Mouse (Mus musculus): ENCODE results near the gene Tulp2. TPM values are rescaled to one million over a fixed set of nuclear protein-coding genes. Genes with fewer than 3 reads are reported as not detected.

The Tulp2 gene
- polyA plus RNA-seq, 1 experiment from 2014 or later: 0.87 TPM

DNA sequence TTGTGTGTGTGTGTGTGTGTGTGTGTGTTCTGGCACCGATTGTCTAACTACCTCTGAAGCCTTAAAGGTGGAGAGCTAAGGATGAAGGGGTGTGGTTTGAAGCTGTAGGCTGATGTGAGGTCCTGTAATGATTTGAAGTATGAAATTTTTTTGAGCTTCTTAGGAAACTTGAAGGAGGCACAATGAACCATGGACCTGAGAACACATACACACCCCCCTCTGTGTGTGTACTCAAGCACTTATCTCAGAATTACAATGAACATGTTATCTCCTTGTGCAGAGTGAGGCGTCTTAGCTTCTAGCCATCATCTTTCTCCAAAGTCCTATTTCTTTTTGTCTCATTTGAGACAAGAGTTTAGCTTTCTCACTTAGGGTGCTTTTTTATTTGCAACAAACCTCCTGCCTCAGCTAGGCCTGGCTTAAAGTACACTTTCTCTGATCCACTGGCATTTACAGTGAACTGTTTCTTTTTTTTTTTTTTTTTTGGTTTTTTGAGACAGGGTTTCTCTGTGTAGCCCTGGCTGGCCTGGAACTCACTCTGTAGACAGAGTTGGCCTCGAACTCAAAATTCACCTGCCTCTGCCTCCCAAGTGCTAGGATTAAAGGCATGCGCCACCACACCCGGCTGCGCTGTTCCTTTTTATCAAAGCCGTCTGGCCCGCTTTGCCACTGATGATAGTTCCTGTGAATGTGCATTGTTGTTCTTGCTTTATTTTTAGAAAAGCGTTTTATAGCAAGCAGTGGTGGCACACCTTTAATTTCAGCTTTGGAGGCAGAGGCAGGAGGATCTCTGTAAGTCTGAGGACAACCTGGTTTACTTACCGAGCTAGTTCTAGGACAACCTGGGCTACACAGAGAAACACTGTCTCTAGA is 87.2 kb downstream of the Tulp2 start:
- peak overlapping the region; percentile 82 for H3K27ac ChIP-seq (ENCODE audit: poor library complexity, severe bottlenecking)
- ATAC-seq (ENCODE audit: insufficient number of reproducible peaks, low FRiP score): 0 out of 2 replicates have a peak, but pooled peaks have one; percentile 1
- 66% methylated on average over 10 of the region's 10 CpGs for WGBS
- peaks cover 34% of the 10 kb centered on the region for H3K4me1 ChIP-seq (replicated peaks)
- H3K4me3 ChIP-seq: peak overlapping the region; percentile 56
- no peaks in the 10 kb centered on the region for H3K36me3 ChIP-seq
- H3K27me3 ChIP-seq (replicated peaks): no peaks in the 10 kb centered on the region
- peak overlapping the region; percentile 50; the same call in 1 of the 2 replicates for H3K9ac ChIP-seq
- H3K9me3 ChIP-seq (replicated peaks): no peaks in the 10 kb centered on the region
- peak overlapping the region; percentile 86 for H3K4me2 ChIP-seq

DNA sequence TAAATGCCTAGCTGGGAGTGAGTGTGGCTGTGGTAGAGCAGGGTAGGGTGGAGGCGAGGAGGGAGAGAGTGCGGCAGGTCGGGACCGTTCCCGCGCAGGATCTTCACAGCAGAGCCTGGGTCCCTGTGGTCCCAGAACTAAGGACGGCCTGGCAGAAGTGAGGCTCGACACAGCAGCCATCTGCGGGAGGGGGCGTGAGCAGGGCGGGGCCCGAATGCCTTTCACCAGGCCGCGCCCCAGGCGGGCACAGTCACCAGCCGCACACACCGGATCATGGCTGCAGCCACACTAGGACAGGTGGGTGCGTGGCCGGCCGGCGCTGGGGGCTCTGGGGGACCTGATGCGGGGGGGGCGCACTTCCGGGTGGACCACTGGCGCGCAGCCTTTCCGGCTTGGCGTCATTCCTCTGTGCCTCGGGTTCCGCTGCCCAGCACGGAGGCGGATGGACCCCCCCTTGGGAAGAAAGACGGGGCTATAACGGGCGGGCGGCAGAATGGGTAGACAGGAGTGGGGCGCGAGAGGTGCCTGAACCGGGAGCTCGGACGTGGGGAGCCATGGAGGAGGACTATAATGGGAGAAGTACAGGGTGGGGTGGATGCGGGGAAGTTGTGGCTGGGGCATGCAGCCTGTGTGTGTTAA is 88.5 kb downstream of the Tulp2 start, which contains the start of gene Bcat2:
Gene Bcat2 (plus strand): TSS at position 51 of the 639 bp plus-strand sequence.
- Histone ChIP-seq H3K9ac (peak within 1 kb of the TSS; percentile 81), H3K4me2 (peak within 1 kb of the TSS; percentile 79), H3K36me3 (no peaks in the 10 kb centered on the region), H3K4me3 (peak within 1 kb of the TSS; percentile 71), H3K4me1 (replicated peaks) (peaks cover 42% of the 10 kb centered on the region), H3K9me3 (replicated peaks) (no peaks in the 10 kb centered on the region), H3K27me3 (replicated peaks) (no peaks in the 10 kb centered on the region), H3K27ac (ENCODE audit: poor library complexity, severe bottlenecking) (peak within 1 kb of the TSS; percentile 81)
- WGBS: under 1% methylated on average over 42 of the region's 42 CpGs
- ATAC-seq (ENCODE audit: insufficient number of reproducible peaks, low FRiP score): peak; percentile 79

GRCm38 (mm10) chr7:45571966-45572365 is 90.3 kb downstream of the Tulp2 start:
- H3K9me3 ChIP-seq (replicated peaks): no peaks in the 10 kb centered on the region
- no peak overlapping the region for H3K4me3 ChIP-seq
- no peaks in the 10 kb centered on the region for H3K27me3 ChIP-seq (replicated peaks)
- no peak overlapping the region for H3K9ac ChIP-seq
- WGBS: 52% methylated on average over 1 of the region's 1 CpGs
- H3K4me2 ChIP-seq: peak overlapping the region; percentile 79
- peaks cover 42% of the 10 kb centered on the region for H3K4me1 ChIP-seq (replicated peaks)
- ATAC-seq (ENCODE audit: insufficient number of reproducible peaks, low FRiP score): no peak
- peaks cover 15% of the 10 kb centered on the region for H3K36me3 ChIP-seq
- H3K27ac ChIP-seq (ENCODE audit: poor library complexity, severe bottlenecking): no peak overlapping the region

Small RNA genes lying within 50 kb of the gene (microRNA-seq; reads per million reads assigned to microRNA genes)
- not detected for gene Gm22133

Other genes starting within 250 kb of the Tulp2 start
- 1.2 and 1.4 TPM in 2 replicates for gene Cd37, start 242.8 kb upstream of the Tulp2 start, polyA plus RNA-seq (2016; fragmentation: Nextera tagmentation; extraction: Ambion mirVana)
- gene Slc6a16, start 240.8 kb upstream of the Tulp2 start, polyA plus RNA-seq (2016; fragmentation: Nextera tagmentation; extraction: Ambion mirVana): 0.37 TPM in 2 replicates
- gene Slc6a21, start 204.4 kb upstream of the Tulp2 start, polyA plus RNA-seq (2016; fragmentation: Nextera tagmentation; extraction: Ambion mirVana): not detected in 2 replicates
- 15.2 and 15.4 TPM in 2 replicates for gene Trpm4, start 148.1 kb upstream of the Tulp2 start, polyA plus RNA-seq (2016; fragmentation: Nextera tagmentation; extraction: Ambion mirVana)
- 25.5 and 26.9 TPM in 2 replicates for gene Hrc, start 146.6 kb upstream of the Tulp2 start, polyA plus RNA-seq (2016; fragmentation: Nextera tagmentation; extraction: Ambion mirVana)
- gene Ppfia3, start 114.9 kb upstream of the Tulp2 start, polyA plus RNA-seq (2016; fragmentation: Nextera tagmentation; extraction: Ambion mirVana): 2.6 and 3.3 TPM in 2 replicates
- gene Lin7b, start 111.3 kb upstream of the Tulp2 start, polyA plus RNA-seq (2016; fragmentation: Nextera tagmentation; extraction: Ambion mirVana): 0.82 and 1.1 TPM in 2 replicates
- 169 and 173 TPM in 2 replicates for gene Snrnp70, start 86.1 kb upstream of the Tulp2 start, polyA plus RNA-seq (2016; fragmentation: Nextera tagmentation; extraction: Ambion mirVana)
- gene Kcna7, start 76.2 kb upstream of the Tulp2 start, polyA plus RNA-seq (2016; fragmentation: Nextera tagmentation; extraction: Ambion mirVana): 0.41 and 0.52 TPM in 2 replicates
- gene Ntf5, start 68.2 kb upstream of the Tulp2 start, polyA plus RNA-seq (2016; fragmentation: Nextera tagmentation; extraction: Ambion mirVana): 1.8 TPM in 2 replicates
- not detected in 2 replicates for gene Lhb, start 61.1 kb upstream of the Tulp2 start, polyA plus RNA-seq (2016; fragmentation: Nextera tagmentation; extraction: Ambion mirVana)
- 115 and 121 TPM in 2 replicates for gene Gys1, start 47.0 kb upstream of the Tulp2 start, polyA plus RNA-seq (2016; fragmentation: Nextera tagmentation; extraction: Ambion mirVana)
- gene Ruvbl2, start 43.8 kb upstream of the Tulp2 start, polyA plus RNA-seq (2016; fragmentation: Nextera tagmentation; extraction: Ambion mirVana): 80.7 TPM in 2 replicates
- gene Ftl1, start 22.0 kb upstream of the Tulp2 start, polyA plus RNA-seq (2016; fragmentation: Nextera tagmentation; extraction: Ambion mirVana): 4,047 and 4,171 TPM in 2 replicates
- gene Bax, start 15.0 kb upstream of the Tulp2 start, polyA plus RNA-seq (2016; fragmentation: Nextera tagmentation; extraction: Ambion mirVana): 139 and 151 TPM in 2 replicates
- gene Gm45808, start 4.9 kb downstream of the Tulp2 start, polyA plus RNA-seq (2016; fragmentation: Nextera tagmentation; extraction: Ambion mirVana): not detected in 2 replicates
- gene Dhdh, start 6.9 kb downstream of the Tulp2 start, polyA plus RNA-seq (2016; fragmentation: Nextera tagmentation; extraction: Ambion mirVana): 4.2 and 4.3 TPM in 2 replicates
- gene Nucb1, start 28.5 kb downstream of the Tulp2 start, polyA plus RNA-seq (2016; fragmentation: Nextera tagmentation; extraction: Ambion mirVana): 176 and 185 TPM in 2 replicates
- gene Ppp1r15a, start 44.4 kb downstream of the Tulp2 start, polyA plus RNA-seq (2016; fragmentation: Nextera tagmentation; extraction: Ambion mirVana): 33.7 and 35.2 TPM in 2 replicates
- gene Plekha4, start 44.5 kb downstream of the Tulp2 start, polyA plus RNA-seq (2016; fragmentation: Nextera tagmentation; extraction: Ambion mirVana): 0.57 and 0.68 TPM in 2 replicates
- 0.64 and 0.70 TPM in 2 replicates for gene Hsd17b14, start 73.0 kb downstream of the Tulp2 start, polyA plus RNA-seq (2016; fragmentation: Nextera tagmentation; extraction: Ambion mirVana)
- gene Bcat2, start 88.3 kb downstream of the Tulp2 start, polyA plus RNA-seq (2016; fragmentation: Nextera tagmentation; extraction: Ambion mirVana): 64.7 and 66.6 TPM in 2 replicates
- not detected in 2 replicates for gene Fgf21, start 133.6 kb downstream of the Tulp2 start, polyA plus RNA-seq (2016; fragmentation: Nextera tagmentation; extraction: Ambion mirVana)
- gene Fut1, start 135.4 kb downstream of the Tulp2 start, polyA plus RNA-seq (2016; fragmentation: Nextera tagmentation; extraction: Ambion mirVana): not detected in 2 replicates
- gene Izumo1, start 139.9 kb downstream of the Tulp2 start, polyA plus RNA-seq (2016; fragmentation: Nextera tagmentation; extraction: Ambion mirVana): 0.35 and 0.65 TPM in 2 replicates
- gene Rasip1, start 145.6 kb downstream of the Tulp2 start, polyA plus RNA-seq (2016; fragmentation: Nextera tagmentation; extraction: Ambion mirVana): 36.1 and 38.1 TPM in 2 replicates
- gene Mamstr, start 158.1 kb downstream of the Tulp2 start, polyA plus RNA-seq (2016; fragmentation: Nextera tagmentation; extraction: Ambion mirVana): 3.3 and 5.4 TPM in 2 replicates
- 0.77 TPM in 2 replicates for gene Fut2, start 184.5 kb downstream of the Tulp2 start, polyA plus RNA-seq (2016; fragmentation: Nextera tagmentation; extraction: Ambion mirVana)
- not detected in 2 replicates for gene Ntn5, start 202.1 kb downstream of the Tulp2 start, polyA plus RNA-seq (2016; fragmentation: Nextera tagmentation; extraction: Ambion mirVana)
- 0.18 and 0.49 TPM in 2 replicates for gene Sec1, start 212.5 kb downstream of the Tulp2 start, polyA plus RNA-seq (2016; fragmentation: Nextera tagmentation; extraction: Ambion mirVana)
- gene Car11, start 218.0 kb downstream of the Tulp2 start, polyA plus RNA-seq (2016; fragmentation: Nextera tagmentation; extraction: Ambion mirVana): 5.4 and 5.8 TPM in 2 replicates
- 4.1 and 5.3 TPM in 2 replicates for gene Dbp, start 223.2 kb downstream of the Tulp2 start, polyA plus RNA-seq (2016; fragmentation: Nextera tagmentation; extraction: Ambion mirVana)
- 603 and 625 TPM in 2 replicates for gene Rpl18, start 233.6 kb downstream of the Tulp2 start, polyA plus RNA-seq (2016; fragmentation: Nextera tagmentation; extraction: Ambion mirVana)
- gene Sphk2, start 236.1 kb downstream of the Tulp2 start, polyA plus RNA-seq (2016; fragmentation: Nextera tagmentation; extraction: Ambion mirVana): 18.5 and 20.0 TPM in 2 replicates
- 0.29 and 0.33 TPM in 2 replicates for gene Fam83e, start 239.3 kb downstream of the Tulp2 start, polyA plus RNA-seq (2016; fragmentation: Nextera tagmentation; extraction: Ambion mirVana)
- not detected in 2 replicates for gene Spaca4, start 243.9 kb downstream of the Tulp2 start, polyA plus RNA-seq (2016; fragmentation: Nextera tagmentation; extraction: Ambion mirVana)

Measured in heart, embryonic 12.5 days (tissue).